Mouse (Mus musculus) left cerebral cortex, adult 9 months (tissue): ENCODE results near the gene Sbds.
A peak's percentile ranks its signal among the peaks of the same experiment; 100 is the strongest.

Experiments used
- DNase-seq, 2 experiments: peaks; one replicate each; pipeline ENCODE4 v3.0.0; 2022; ENCODE audit warnings: low spot score in 2 of 2

Gene Sbds

DNA sequence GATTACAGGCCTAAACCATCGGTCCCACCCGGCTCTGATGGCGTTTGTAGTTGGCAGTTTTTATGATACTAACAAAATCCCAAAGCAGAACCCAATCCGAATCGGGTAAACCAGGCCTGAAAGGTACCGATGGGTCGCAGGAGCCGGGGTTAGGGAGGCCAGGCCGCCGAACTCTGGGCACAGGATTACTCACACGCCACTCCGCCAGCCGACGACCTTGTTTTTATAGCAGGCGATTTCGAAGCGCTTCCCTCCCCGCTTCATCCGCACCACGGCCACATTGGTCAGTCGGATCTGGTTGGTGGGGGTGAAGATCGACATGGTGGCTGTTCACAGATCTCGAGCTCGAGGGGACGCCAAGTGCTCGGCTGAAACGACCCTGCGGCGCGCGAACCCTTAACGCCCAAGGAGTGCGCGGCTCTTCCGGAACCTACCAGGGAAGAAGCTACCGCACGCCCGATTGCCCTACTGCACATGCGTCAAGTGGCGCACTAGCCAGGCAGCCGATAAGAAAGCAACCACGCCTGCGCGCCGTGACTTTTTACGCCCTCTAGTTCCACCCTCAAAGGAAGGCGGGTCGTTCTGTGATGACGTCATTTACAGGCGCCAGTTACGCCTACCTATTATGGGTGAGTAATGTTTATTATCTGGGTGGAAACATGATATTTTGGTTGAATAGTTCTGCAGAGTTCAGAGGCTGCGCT is at the start of gene Sbds, which contains the start of gene Tyw1:
Gene Sbds (minus strand): TSS at position 514 of the 704 bp plus-strand sequence.
Gene Tyw1 (plus strand): TSS at position 603 of the 704 bp plus-strand sequence.
- peak; percentile 95 to 99 for DNase-seq

GRCm38 (mm10) chr5:130303611-130304010 is 48.3 kb upstream of the Sbds start:
- DNase-seq: no peak

- no peak for DNase-seq
Measured at GRCm38 (mm10) chr5:130299526-130299925, 44.2 kb upstream of the Sbds start.

GRCm38 (mm10) chr5:130298831-130299460 is 43.6 kb upstream of the Sbds start:
- no peak for DNase-seq

DNA sequence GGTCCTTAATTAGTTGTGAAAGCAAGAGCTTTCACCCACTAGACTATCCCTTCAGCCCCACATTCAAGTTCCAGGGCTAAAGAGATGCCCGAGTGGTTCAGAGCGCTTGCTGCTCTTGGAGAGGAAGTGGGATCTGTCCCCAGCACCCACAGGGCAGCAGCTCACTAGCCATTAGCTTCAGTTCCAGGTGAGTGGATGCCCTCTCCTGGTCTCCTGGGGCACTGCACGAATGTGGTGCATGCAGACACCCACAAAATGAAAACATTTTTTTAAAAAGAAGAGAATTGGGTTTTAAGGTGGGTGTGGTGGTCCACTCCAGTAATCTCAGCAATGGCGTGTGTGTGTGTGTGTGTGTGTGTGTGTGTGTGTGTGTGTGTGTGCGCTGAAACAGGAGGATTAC is 40.7 kb upstream of the Sbds start:
- DNase-seq: no peak

DNA sequence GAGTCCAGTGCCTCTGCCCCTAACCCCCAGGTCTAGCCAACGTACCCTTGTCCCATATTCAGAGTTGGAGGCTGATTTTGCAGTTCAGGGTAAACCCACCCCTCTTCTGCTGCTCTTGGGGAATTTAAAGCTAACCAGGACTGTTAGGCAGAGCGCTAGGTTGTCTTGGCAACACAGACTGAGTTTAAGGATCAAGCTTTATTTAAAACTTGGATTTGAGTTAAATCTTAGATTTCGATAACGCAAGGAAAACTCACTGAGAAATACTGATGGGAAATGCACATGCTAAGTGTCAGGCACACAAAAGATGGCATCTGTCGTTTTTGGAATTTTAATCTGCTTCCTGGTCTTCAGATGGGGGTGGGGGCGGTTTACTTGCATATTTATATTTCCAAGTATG is 39.3 kb upstream of the Sbds start:
- no peak for DNase-seq

DNA sequence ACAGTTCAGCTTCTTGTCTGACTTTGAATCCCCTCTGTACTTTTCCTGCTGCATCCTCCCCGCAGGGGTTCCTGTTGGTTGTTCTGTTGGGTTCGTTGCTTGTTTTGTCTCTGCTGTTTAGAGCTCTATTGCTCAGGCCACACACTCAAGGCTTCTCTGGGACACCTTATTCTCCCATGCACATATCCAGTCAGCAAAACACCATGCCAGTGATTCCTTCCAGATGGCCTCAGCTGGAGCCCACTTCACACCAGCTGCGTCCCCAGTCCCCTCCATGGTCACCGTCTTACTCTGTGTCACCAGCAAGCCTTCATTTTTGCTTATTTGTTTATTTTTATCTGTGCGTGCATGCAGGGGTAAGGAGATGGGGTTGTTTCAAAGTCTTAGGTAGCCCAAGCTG is 38.6 kb upstream of the Sbds start:
- no peak for DNase-seq

- no peak for DNase-seq
Measured at GRCm38 (mm10) chr5:130292976-130293375, 37.6 kb upstream of the Sbds start.

DNA sequence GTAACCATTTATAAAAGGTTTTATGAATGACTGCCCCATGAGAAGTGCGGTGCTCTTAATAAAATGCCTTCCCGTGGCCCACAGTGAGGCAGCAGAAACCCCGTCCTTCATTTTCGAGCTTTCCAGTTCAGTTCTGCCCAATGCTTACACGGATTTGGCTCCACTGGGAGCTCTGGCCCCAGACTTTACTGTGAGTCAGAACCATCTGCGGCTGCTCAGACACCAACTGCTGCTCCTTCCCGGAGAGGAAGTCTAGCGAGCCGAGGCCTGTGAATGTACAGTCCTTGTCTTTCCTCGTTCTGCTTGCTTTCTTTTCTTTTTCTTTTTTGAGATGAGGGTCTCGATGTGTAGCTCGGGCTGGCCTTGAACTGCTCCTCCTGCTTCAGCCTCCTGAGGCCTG is 35.4 kb upstream of the Sbds start:
- DNase-seq: peak in 1 of 2 experiments; percentile 59

DNA sequence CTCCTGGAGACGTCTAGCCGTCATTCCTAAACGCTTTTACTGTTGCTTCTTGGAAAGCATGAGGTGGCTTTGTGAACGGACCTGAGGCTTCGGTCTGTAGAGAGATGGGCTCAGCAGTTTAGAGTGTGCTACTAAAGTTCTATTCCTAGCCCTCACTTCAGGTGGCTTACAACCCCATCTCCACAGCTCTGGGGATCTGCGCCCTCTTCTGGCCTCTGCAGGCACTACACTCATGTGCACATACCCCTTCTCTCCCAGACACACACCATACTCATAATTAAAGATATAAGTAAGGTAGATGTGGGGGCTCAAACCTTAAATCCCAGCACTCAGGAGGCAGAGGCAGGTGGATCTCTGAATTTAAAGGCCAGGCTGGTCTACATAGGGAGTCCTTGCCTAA is 34.9 kb upstream of the Sbds start:
- DNase-seq: no peak

- DNase-seq: no peak
Measured at GRCm38 (mm10) chr5:130288106-130288505, 32.8 kb upstream of the Sbds start.

GRCm38 (mm10) chr5:130283079-130283732 is 27.9 kb upstream of the Sbds start:
- DNase-seq: no peak

DNA sequence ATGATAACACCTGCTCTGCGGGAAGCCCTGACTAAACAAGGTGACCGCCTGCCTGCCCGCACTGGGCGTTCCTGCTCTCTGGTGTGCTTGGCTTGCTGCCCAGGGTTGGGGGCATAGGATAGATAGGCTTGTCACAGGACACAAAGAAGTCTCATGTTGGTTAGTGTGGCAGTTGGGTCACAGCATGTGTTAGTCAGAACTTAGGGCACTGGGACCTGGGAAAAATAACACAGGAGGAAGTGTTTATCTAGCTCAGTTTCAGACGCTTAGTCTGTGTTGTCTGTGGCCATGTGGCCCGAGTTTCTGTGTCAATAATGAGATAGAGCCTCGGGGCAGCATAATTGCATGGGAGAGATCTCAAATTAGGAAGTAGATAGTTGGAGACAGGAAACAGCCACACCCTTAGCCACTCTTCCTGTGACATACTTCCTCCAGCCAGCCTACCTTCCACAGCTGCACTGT is 22.7 kb upstream of the Sbds start:
- DNase-seq: no peak

DNA sequence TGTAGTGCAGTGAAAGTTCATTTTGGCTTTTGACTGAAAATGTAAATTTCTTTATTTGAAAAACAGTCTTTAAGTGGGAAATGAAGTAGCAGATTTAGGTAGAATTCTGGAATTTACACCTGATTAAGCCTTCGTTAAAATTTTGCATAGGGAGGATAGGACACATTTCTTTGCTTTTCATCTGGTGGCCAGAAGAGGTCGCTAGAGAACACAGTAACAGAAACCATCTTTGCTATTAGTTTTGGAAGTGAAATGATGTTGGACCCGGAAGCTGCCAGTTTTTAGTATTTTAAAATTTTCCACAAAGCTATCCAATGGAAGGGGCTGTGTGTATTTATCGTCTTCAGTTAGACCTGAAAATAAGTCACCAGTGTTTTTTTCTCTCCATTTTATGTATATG is 20.2 kb upstream of the Sbds start:
- no peak for DNase-seq

DNA sequence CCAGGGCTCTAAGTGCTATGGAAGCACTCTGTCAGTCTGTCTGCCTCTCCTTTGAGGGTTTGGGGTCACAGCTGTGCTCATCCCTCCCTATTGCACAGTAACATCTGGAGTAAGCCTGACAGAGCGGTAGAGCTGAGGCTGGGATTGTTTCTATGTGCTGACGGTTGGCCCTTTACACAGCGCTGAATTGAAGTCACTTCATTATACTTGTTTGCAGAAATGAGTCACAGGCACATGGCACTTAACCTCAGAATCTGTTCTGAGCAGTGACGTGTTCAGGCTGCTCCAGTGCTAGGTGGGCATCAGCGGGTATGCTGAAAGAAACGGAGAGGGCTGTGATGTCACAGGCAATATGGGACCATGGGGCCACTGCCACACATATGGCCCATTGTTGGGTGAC is 17.7 kb upstream of the Sbds start:
- no peak for DNase-seq

- DNase-seq: no peak
Measured at GRCm38 (mm10) chr5:130272344-130272743, 17.0 kb upstream of the Sbds start.

GRCm38 (mm10) chr5:130268976-130269375 is 13.6 kb upstream of the Sbds start:
- DNase-seq: no peak

GRCm38 (mm10) chr5:130267316-130267715 is 12.0 kb upstream of the Sbds start:
- DNase-seq: no peak

DNA sequence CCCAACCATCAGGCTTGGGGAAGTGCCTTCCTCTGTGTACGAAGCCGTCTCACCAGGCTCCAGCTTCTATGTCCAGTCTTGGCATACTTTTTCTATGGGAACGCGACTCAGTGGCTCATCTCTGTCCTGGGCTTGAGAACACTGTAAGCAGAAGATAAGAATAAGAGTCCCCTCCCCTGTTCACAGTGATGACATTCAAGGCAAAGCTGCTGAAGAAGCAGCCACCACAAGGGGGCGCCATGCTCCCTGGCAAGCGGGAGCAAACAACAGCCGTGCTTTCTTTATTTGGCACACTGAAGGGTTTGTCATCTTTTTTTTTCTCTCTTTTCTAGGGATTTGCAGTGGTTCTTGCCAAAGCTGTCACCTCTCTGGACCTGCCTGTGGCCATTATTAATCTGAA is 11.3 kb upstream of the Sbds start:
- DNase-seq: no peak

DNA sequence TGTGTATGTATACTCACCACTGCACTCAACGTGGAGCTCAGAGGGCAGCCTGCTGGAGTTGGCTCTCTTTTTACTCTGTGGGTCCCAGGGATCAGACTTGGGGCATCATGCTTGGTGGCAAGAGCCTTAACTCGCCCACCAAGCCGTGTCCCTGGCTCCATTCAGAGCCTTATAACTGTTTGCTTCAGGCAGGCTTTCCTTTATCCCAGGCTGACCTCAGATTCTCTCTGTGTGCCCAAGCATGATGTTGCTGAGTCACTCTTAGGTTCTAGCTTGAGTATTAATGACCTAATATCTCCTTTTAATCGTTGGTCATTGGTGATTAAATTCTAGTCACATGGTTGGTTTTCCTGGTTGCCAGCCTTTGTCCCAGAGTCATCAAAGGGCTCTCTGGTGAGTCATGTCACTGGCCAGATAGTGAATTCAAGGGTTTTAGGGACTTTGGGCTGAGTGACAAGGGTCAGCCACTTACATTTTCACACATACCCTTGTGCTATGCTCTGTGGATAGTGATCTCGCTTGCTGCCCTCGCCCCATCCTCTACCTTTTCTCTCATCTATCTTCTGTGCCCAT is 9.2 kb upstream of the Sbds start:
- DNase-seq: no peak

GRCm38 (mm10) chr5:130263454-130263853 is 8.1 kb upstream of the Sbds start:
- no peak for DNase-seq

DNA sequence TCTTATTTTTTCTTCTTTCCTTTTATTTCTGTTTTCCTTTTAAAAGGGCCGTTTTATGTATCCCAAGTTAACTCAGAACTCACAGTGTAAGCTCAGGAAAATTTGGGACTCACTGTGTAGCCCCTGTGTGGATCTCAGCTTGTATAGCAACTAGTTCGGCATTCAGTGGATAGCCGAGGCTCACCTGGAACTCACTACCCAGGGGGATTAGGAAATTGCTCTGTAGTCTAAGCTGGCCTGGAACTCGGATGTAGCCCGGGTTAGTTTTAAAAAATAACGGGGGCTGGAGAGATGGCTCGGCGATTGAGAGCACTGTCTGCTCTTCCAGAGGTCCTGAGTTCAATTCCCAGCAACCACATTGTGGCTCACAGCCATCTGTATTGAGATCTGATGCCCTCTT is 2.0 kb upstream of the Sbds start:
- DNase-seq: no peak
